Mouse (Mus musculus) C2C12 (cell line): Measurements from ENCODE around the gene Cavin4. TPM values are rescaled to one million over a fixed set of nuclear protein-coding genes. Genes with fewer than 3 reads are reported as not detected.

Experiments
- H3K27me3 ChIP-seq: one replicate; pipeline ENCODE4 v1.6.1; 2011; ENCODE audit not compliant: control insufficient read depth, insufficient read depth, insufficient read length
- H3K36me3 ChIP-seq: one replicate; pipeline ENCODE4 v1.6.1; 2011; ENCODE audit not compliant: control insufficient read depth, insufficient read depth
- H3K4me3 ChIP-seq: one replicate; pipeline ENCODE4 v1.5.1; 2011; ENCODE audit warnings: mild to moderate bottlenecking, control low read depth; ENCODE audit not compliant: poor library complexity, insufficient read depth, severe bottlenecking
- H3K79me2 ChIP-seq: one replicate; pipeline ENCODE4 v1.6.1; 2011; ENCODE audit not compliant: control insufficient read depth, insufficient read depth
- H3K79me3 ChIP-seq: one replicate; pipeline ENCODE4 v1.6.1; 2011; ENCODE audit warnings: low read depth, control low read depth
- H3ac ChIP-seq: one replicate; pipeline ENCODE3; 2011; ENCODE audit warnings: low read depth; ENCODE audit not compliant: control insufficient read depth, insufficient read length
- CTCF ChIP-seq: IDR thresholded peaks from one replicate; pipeline ENCODE4 v1.5.1; 2011; ENCODE audit not compliant: control insufficient read depth, insufficient read depth, insufficient read length
- FOSL1 ChIP-seq: IDR thresholded peaks from one replicate; pipeline ENCODE4 v1.8.0; 2011; ENCODE audit warnings: mild to moderate bottlenecking, low read length; ENCODE audit not compliant: poor library complexity, insufficient read depth, severe bottlenecking
- MAX ChIP-seq: IDR thresholded peaks from one replicate; pipeline ENCODE4 v1.6.1; 2011; ENCODE audit warnings: mild to moderate bottlenecking, control low read depth
- MYOD1 ChIP-seq: IDR thresholded peaks from one replicate; pipeline ENCODE4 v1.6.1; 2011; ENCODE audit warnings: low read depth; ENCODE audit not compliant: control insufficient read depth, insufficient read length
- MYOG ChIP-seq: IDR thresholded peaks from one replicate; pipeline ENCODE4 v1.6.1; 2011; ENCODE audit not compliant: control insufficient read depth, insufficient read length; ENCODE audit errors: extremely low read depth
- polyA plus RNA-seq: library from polyadenylated mRNA; unstranded; fragments of >200 nt; fragmentation: generic; extraction: Trizol; gene quantifications from one replicate; pipeline ENCODE4 v1.2.1, GENCODE M21; 2012; ENCODE audit warnings: missing spikeins

Gene Cavin4
- polyA plus RNA-seq, 1 experiment: 23.2 TPM

- no peaks in the 10 kb centered on the region for H3K36me3 ChIP-seq
- no peak overlapping the region for H3K4me3 ChIP-seq
- TF ChIP-seq FOSL1 (no peak), MYOG (no peak), MYOD1 (no peak), MAX (no peak), CTCF (no peak)
- no peaks in the 10 kb centered on the region for H3K79me2 ChIP-seq
- no peak overlapping the region for H3ac ChIP-seq
- H3K79me3 ChIP-seq: no peaks in the 10 kb centered on the region
- no peaks in the 10 kb centered on the region for H3K27me3 ChIP-seq
Measured at GRCm38 (mm10) chr4:48716817-48717216, 53.5 kb downstream of the Cavin4 start.

Other genes starting within 250 kb of the Cavin4 start
- 17.1 TPM for gene Tex10, start 190.1 kb upstream of the Cavin4 start, polyA plus RNA-seq
- 47.3 TPM for gene Msantd3, start 123.6 kb upstream of the Cavin4 start, polyA plus RNA-seq
- gene Tmeff1, start 78.3 kb upstream of the Cavin4 start, polyA plus RNA-seq: 22.7 TPM